Mouse (Mus musculus): ENCODE data around the gene Arl8a.

The Arl8a gene

DNA sequence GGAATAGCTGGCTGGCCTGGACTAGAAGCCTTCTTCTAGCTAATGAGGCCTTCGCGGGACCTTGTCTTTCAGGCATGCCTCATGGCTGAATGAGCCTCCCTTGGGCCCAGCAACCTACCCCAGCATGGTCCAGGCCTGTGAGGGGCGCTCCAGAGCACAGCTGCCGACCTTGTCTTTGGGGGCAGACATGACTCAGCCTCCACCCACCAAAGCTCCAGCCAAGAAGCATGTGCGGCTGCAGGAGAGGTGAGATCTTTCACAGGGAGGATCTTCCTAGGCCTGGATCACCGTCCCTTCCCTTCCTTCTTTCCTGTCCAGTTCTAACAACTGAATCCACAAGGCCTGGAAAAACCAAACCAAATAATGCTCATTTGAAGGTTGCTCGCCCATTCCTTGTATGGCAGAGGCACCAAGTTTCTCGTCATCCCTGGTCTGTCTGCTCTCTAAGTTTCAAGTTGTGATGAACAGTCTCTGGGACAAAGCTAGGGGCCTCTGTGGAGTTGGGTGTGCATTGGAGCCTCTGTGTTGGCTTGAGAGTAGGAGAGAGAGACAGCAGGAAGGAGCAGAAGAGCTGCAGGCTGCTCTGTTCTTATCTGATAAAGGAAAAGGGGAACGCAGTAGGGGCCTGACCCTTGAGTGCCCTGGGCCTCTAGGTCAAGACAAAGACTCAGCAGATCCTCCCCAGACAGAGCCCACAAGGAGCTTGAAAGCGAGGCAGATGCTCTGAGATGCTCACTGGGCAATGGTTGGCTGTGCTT is 12.8 kb upstream of the Arl8a start:
- no peak for DNase-seq (ENCODE audit: low read depth, low spot score)

DNA sequence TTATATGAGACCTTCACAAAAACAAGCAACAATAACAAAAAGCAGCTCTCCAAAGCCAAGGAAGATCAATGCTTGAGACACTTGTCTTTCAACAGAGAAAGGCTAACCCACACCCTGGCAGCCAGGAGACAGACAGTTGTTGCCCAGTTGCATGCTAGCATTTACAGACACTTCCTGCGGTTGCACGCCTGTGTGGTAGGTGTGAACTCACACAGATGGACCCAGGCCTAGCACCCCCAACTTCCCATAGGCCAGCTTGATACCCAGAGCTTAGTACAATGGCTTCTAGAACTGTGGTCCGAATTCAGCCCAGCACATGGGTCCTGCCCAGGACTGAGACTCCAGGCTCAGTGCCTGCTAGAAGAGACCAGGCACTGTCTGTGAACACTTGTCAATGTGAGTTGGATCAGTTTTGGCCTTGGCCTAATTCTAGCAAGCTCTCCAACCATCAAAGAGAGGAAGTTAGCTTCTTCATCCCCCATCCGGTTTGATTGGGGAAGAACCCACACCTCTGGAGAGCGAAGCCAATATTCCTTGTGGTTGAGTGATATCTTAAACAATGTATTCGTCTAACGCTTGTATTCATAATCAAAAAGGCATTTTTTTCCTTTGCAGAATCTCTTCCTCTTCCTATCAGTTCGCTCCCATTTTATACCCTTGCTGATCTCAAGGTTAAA is 11.4 kb upstream of the Arl8a start:
- no peak for DNase-seq (ENCODE audit: low read depth, low spot score)

DNA sequence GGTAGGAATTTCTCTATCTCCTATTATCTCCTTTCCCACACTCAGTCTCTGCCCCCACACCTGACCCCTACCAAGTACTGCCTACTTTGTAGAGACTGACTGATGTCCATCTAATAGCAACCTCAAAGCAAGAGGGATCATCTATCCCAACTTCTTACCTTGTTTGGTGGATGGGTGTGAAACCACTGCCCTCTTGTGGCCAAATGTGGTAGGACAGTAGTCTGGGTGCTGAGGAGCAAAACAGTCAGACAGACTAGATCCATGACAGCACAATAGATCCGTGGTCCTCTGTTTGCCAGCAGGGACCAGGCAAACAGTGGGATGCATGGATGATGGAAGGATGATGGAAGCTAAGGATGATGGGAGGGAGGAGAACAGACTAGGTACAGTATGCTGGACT is 10.1 kb upstream of the Arl8a start:
- peak; percentile 32 for DNase-seq (ENCODE audit: low read depth, low spot score)

DNA sequence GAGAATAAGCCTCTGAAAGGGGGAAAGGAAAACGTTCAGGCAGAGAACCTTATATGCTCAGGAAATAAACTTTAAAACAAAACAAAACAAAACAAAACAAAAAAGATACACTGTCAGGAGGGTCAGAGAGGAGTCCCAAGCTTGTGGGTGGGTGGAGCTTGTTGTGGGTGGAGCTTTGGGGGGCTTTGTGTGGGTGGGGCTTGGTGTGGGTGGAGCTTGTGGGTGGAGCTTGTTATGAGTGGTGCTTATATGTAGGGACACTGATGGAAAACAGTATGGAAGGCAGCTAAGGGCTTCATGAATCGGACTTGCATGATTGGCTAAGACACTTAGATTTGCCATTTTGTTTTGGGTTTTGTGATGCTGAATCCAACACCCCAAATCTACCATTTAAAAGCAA is 6.7 kb upstream of the Arl8a start:
- no peak for DNase-seq (ENCODE audit: low read depth, low spot score)

DNA sequence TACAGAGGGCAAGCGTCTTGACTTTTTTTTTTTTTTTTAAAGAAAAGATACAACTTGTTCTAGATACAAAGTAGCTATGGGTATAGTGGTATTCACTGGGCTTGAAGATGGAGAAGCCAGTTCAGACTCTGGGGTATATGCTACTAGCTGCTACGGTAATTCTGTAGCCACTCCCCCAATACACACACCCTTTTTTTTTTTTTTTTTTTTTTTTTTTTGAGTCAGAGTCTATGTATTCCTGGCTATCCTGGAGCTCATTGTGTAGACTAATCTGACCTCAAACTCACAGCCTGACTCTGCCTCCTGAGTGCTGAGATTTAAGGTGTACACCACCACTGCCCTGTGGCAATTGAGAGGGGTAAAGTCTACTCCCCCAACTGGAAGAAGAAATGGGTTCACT is 4.2 kb upstream of the Arl8a start:
- DNase-seq (ENCODE audit: low read depth, low spot score), result no peak

DNA sequence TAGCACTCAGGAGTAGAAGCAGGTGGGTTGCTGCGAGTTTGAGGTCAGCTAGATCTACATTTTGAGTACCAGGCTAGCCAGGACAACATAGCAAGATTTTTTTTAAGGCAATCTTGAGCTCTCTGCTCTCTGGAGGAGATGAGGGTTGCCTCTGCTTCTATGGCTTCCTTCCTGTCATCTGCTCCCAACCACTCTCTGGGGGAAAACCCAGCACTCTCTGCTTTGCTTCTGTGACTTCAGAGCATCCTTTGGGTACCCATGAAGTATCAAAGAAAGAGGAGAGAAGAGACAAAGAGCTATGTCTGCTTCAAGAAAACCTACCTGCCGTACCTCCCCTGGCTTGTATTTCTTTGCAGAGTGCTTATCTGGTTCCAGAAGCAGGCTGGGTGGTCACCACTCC is 2.7 kb upstream of the Arl8a start:
- DNase-seq (ENCODE audit: low read depth, low spot score), result no peak

DNA sequence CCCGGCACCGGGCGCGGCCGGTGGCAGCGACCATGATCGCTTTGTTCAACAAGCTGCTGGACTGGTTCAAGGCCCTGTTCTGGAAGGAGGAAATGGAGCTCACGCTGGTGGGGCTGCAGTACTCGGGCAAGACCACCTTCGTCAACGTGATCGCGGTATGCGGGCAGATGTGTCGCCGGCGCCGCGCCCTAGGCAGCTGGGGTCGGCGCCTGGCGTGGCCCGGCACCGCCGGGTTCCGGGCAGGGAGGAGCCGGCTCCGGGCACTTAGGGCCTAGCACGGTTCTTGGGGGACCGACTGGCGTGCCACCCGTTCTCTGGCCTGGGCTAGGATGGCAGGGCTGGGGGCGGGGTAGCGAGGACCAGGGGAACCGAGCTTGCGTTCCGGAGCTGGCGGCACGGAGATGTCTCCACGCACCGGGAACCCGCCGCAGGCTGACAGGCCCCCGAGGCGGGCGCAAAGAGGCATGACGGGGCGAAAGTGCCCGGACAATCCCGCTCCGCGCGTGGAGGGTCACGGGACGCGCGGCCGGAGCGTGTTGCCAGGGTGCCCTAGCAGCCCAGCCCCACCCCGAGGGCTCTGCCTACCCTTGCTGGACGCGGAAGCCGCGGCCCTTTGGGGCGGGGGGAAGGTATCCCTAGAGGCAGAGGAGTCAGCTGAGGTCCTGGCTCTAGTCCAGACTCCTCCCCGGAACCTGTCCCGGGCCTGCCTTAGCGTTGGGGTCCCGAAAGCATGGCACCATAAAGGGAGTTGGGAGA is 500 bp downstream of the Arl8a start:
- DNase-seq (ENCODE audit: low read depth, low spot score), result no peak

DNA sequence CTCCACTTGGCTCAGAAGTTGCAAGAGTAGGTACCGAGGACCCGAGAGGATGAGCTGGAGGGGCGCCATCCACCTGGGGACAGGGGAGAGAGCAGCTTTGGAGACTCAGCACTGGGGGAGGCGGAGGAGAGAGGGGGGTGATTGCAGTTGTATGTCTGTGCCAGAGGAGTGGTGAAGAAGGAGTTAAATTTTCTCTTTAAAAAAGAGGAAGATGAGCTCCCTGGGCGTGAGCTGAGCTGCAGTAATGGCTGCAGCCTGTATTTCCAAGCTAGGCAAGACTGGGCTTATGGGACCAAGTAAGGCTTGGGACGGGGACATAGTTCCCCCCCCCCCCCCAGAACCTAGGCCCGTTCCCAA is 1.1 kb downstream of the Arl8a start:
- no peak for DNase-seq (ENCODE audit: low read depth, low spot score)

DNA sequence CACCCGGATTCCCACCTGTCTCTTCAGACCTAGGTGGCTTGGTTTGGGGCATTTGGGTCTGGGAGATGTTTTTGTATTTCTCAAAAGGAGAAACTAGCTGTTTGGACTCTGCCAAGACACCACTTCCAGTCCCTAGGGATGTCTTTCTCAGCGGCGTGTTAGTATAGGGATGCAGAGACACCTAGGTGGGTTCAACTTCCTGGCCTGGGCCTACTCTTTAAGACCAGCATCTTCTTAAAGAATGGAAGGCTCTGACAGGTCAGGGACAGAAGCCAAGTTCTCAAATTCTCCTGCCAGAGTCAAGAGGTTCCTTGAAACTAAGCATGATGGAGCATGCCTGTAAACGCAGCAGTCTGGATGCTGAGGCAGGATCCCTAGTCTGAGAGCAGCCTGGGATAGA is 1.9 kb downstream of the Arl8a start:
- no peak for DNase-seq (ENCODE audit: low read depth, low spot score)

DNA sequence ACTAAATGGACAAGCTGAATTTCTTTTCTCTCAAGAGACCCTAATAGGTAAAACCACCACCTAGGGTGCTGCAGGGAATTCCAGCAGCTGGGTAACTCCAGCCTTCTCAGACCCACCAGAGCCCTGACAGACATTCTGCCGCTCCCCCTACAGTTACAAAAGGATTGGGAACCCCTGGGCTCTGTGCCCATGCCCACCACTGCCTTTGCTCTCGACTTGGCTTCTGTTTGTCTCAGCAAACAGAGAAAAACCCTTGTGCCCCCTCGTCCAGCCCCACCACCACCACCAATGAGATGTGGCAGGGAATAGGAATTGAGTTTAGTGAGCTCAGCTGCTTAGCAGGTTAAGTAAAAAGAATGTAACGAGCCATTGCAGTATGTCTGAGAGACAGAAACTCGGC is 2.4 kb downstream of the Arl8a start:
- no peak for DNase-seq (ENCODE audit: low read depth, low spot score)

DNA sequence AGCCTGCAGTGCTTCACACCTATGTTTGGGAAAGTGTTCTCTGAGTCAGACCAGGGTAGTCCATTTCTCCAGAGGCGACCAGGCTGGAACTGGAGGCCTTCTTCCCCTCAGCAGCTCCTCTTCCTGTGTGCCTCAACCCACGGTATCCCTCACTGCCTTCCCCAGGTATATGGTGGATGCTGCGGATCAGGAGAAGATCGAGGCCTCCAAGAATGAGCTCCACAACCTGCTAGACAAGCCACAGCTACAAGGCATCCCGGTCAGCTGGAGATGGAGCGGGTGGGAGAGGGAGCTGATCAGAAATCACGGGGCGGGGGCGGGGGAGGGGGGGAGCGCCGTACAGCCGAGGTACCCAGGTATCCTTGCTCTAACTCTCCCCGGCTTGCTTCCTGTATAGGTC is 7.4 kb downstream of the Arl8a start:
- DNase-seq (ENCODE audit: low read depth, low spot score), result no peak

DNA sequence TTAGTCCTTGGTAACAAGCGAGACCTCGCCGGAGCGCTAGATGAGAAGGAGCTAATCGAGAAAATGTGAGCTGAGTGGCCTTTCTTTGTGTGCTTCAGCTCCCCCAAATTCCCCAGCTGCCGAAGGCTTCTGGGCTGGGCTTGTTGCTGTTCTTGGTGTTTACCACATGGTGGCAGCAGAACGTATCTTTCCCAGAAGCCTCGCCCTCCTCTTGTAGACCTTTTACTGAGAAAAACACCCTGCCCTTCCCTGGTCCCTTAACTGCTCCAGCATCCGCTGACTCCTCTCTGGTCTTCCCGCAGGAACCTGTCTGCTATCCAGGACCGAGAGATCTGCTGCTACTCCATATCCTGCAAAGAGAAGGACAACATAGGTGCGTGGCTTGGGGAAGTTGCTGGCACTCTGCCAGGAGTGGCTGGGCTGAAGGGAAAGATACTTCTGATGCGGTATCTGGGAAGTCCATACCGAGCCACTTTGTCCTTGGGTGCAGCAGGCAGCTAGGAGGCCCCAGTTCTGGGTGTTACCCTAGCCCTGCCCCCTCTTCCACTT is 7.9 kb downstream of the Arl8a start:
- DNase-seq (ENCODE audit: low read depth, low spot score), result peak; percentile 82

DNA sequence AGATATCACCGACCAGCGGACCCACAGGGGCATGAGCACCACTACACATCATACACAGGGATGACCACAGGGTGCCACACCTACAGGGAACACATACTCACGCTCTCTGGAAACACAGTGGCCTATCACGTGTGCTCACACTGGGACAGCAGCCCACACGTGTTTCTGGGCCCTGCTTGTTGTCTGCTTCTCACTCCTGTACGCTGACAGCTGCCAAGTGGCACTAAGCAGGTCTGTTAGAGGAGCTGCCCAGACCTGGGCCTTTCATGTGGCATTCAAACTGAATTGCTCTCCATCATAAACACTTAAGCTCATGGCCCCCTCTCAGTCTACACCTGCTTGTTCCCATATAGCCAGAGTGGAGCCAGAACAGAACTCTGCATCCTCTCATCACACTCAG is 9.7 kb downstream of the Arl8a start:
- no peak for DNase-seq (ENCODE audit: low read depth, low spot score)

DNA sequence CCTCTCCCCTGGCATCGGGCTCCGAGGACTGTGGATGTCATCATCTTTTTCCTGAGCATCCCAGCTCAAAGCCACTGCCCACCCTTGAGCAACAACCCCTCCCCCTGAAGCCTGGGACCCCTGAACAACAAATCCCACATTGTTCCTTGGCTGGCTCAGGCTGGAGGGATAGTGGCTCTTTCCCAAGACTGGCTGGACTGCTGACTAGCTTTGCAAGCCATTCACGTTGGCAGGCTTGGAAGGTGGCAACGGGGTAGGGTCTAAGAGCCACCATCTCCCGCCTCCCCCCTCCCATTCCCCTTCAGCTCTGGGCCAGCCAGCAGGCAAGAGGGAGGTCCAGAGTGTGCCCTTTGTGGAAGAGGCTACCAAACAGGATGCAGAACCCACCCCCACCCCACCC is 12.0 kb downstream of the Arl8a start:
- no peak for DNase-seq (ENCODE audit: low read depth, low spot score)

DNA sequence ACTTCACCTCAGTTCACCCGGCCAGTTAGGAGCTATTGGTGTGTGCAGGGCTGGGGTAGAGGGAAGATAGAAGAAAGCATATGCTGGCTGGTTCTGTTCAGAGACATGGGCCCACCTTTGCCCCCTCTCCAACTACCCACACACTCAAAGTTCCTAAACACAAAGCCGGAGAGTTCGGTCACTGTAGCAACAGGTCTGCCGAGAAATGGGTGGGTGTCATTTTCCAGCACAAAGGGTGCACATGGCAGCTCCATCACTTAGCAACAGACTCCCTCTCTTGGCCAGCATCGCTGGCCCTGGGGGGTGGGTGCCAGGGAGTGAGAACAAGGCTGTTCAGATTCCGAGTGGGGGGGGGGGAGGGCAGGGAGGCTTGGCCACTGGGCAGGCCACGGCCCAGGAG is 12.4 kb downstream of the Arl8a start:
- DNase-seq (ENCODE audit: low read depth, low spot score), result no peak

DNA sequence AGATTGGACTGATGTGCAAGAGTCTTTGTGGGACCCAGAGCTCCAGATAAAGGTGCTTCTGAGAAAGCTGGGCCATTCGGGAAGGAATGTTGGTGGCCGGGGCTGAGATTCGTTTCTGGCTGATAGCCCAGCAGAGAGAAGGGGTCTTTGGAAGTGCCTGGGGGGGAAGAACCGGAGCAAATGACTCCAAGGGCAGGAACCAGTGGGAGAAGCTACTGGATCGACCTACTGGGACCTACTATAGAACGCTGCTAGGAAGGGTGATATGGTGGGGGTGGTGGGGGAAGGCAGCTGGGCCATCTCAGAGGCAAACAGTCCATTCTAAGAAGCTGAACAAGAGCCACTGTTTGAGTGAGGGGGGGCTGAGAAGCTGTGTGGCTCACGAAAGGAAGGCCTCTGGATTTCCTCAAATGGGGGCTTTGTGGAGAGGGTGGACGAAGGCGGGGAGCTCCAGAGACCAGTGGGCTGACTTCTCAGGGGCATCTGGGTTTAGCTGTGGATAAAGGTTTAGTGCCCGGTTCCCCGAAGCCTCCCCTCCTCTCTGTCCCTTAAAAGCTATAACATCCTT is 13.0 kb downstream of the Arl8a start:
- no peak for DNase-seq (ENCODE audit: low read depth, low spot score)

DNA sequence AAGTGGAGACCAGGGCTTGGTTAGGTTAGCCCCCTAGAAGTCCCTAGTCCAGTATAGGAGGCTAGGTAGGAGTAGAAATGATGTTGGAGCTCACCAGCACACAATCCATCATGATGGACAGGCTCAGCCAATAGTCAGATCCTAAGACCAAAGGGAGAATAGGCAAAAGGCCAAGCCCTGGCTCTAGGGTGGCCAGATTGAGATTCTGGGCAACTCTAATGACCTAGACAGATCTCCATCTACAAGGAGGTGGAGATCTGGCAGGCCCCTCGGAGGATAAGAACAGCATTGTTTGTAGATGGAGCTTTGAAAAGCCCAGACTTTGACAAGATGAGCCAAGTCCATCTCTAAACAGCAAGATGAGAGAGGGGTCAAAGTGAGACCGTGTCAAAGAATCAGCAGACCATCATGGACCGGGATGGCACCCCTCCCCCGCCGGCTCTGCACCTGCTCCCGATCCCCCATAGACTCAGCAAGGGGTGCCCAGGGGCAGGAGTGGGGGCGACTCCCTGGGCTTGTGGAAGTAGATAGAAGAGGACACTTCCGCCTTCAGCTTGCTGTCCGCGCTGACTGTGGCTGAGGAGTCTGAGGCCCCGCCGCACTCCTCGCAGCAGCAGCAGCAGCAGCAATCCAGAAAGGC is 13.9 kb downstream of the Arl8a start:
- DNase-seq (ENCODE audit: low read depth, low spot score), result no peak

DNA sequence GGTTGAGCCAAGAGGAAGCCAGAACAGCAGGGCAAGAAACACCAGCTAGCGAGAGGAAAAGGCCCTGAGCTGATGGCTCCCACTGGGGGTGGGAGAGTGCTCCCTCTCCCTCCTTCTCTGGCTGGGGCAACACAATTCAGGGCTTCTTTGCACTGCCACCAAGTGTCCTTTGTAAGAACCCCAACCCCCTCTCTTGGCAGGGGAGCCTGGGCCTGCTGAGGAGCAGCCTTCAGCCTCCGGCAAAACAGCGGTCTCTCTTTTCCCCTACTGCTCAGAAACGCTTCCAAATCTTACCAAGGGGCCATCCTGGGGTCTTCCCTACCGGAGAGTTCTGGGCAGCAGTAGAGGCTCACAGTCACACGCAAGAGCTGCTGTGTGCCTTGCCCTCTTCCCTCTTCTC is 16.1 kb downstream of the Arl8a start:
- no peak for DNase-seq (ENCODE audit: low read depth, low spot score)

DNA sequence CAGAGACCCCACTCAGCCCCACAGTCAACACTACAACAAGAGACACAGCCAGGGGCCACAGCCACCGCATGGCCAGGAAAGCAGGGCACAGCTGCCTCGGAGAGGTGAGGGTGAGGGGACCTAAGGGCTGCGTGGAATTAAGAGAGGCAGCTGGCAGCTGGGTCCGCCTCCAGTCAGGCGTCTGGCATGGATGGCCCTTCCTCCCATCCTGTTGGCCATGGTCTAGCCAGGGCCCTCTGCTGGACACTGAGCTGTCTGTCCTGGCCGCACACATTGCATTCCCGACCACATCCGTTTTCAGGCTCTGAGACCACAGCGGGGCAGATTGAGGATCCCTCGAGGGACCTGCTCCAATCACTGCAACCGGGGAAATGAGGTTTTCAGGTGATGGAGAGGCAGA is 20.8 kb downstream of the Arl8a start, which contains the start of gene Gpr37l1:
Gpr37l1 (minus strand) TSS at position 247 of the 400 bp plus-strand sequence.
- no peak for DNase-seq (ENCODE audit: low read depth, low spot score)

DNA sequence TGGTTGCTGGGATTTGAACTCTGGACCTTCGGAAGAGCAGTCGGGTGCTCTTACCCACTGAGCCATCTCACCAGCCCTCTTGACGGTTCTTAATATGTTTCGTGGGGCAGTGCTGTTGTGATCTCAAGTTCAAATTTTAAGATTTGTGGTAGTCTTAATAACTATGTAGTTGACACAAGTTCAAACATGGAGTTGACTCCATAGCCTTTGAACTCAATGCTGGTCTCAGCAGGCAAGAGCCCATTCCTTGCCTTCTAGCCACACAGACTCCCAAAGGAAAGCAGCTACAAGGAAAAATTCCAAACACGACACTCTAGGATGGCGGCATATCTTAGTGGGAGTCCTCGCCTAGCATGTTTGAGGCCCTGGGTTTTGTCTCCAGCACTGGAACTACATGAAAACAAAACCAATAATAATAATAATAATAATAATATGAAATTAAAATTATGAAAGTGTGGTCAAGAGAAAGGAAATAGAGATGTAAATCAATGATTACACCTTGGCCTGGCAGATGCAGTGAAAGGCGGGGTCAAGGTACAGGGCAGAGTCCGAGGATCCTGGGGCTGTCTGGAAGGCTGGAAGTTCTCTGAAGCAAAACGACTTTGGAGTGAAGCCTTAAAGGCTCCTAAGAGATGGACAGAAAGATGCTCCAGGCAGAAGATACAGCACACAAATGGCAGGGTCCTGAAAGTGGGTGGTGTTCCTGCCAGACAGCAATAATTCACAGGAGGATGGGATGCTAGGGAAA is 22.0 kb downstream of the Arl8a start:
- no peak for DNase-seq (ENCODE audit: low read depth, low spot score)
